Comparison of ENCODE assay signal across 27 mouse cellular contexts in the genomic region with DNA sequence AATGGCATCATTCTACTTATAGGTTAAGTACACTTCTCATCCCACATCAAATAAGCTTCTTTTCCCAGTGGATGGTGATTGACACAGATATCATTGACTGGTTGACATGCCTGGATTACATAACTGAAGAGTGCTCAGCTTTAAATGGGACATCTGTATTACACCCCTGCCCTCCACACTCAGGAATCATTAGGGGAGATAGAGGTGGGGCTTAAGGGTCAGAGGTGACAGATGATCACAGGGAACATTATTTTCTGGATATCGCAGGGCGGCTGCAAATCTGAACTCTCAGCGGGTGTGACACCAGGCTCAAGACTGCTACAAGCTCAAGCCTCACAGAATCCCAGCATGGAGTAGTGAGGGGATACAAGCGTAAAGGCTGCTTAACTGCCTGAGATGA.
A peak's percentile ranks its signal among the peaks of the same experiment; 100 is the strongest.
DNase-seq lines count a peak whose midpoint lies in the region; ATAC-seq and TF ChIP-seq lines count a peak whose summit lies in the region.
"Had no signal": no experiment of that assay in that cellular context is flagged by ENCODE, and none has a peak within 500 bp of the region (broad histone marks: within the 10 kb centered on the region; RNA-seq: fewer than 3 reads in every experiment).

No protein-coding gene starts in this region.

- 55% methylated on average over 4 of the region's 4 CpGs for WGBS in hindbrain, postnatal 0 days
- WGBS in hindbrain, embryonic 16.5 days, result 65% methylated on average over 4 of the region's 4 CpGs

- DNase-seq in embryo, embryonic 10 days (ENCODE audit: low spot score), result peak; percentile 3
- no peak for DNase-seq in embryo, embryonic 9.5 days (ENCODE audit: extremely low spot score)
- peak; percentile 28 for DNase-seq in hindbrain, postnatal 0 days (ENCODE audit: low spot score)
- peak; percentile 53 for DNase-seq in brain, embryonic 14.5 days (ENCODE audit: low read depth)
- peak; percentile 14 for DNase-seq in mesoderm, embryonic 11.5 days (ENCODE audit: low read depth, low spot score)
- DNase-seq in urinary bladder, postnatal 10 days (ENCODE audit: low spot score), result no peak
- DNase-seq: adrenal gland, postnatal 36 days; cerebellum, adult 11 months; cerebellum, postnatal 36 days; gastrocnemius, adult 2 months; heart, postnatal 4 days; kidney, postnatal 25 days; layer of hippocampus, postnatal 36 days; liver, embryonic 13.5 days; lung, postnatal 36 days; right cerebral cortex, adult 18-20 months; right cerebral cortex, postnatal 4 days; thymus, postnatal 25 days had no signal

- H3K4me1 ChIP-seq in hindbrain, postnatal 0 days (ENCODE audit: insufficient read depth, low read length), result no peaks in the 10 kb centered on the region
- H3K4me1 ChIP-seq in hindbrain, embryonic 16.5 days (ENCODE audit: control insufficient read depth, insufficient read depth, low read depth, low read length), result no peaks in the 10 kb centered on the region
- H3K4me1 ChIP-seq: embryonic facial prominence, embryonic 13.5 days; heart, embryonic 15.5 days; liver, embryonic 13.5 days; lung, embryonic 15.5 days; megakaryocyte, embryonic 14.5 days; neural tube, embryonic 13.5 days had no signal

- H3K27me3 ChIP-seq in hindbrain, postnatal 0 days (ENCODE audit: insufficient read depth, low read length), result no peaks in the 10 kb centered on the region
- H3K27me3 ChIP-seq in hindbrain, embryonic 16.5 days (replicated peaks; ENCODE audit: control insufficient read depth, insufficient read depth, low read length), result no peaks in the 10 kb centered on the region
- H3K27me3 ChIP-seq: embryonic facial prominence, embryonic 13.5 days; heart, embryonic 15.5 days; liver, embryonic 13.5 days; lung, embryonic 15.5 days; megakaryocyte, embryonic 14.5 days; neural tube, embryonic 13.5 days had no signal

- no peak overlapping the region for H3K4me3 ChIP-seq in hindbrain, postnatal 0 days (ENCODE audit: low read length)
- H3K4me3 ChIP-seq in hindbrain, embryonic 16.5 days (ENCODE audit: low read length), result no peak overlapping the region
- H3K4me3 ChIP-seq: embryonic facial prominence, embryonic 13.5 days; gastrocnemius, adult 2 months; heart, embryonic 15.5 days; liver, embryonic 13.5 days; lung, embryonic 15.5 days; megakaryocyte, embryonic 14.5 days; myocyte; neural tube, embryonic 13.5 days had no signal

- H3K4me2 ChIP-seq in hindbrain, postnatal 0 days (ENCODE audit: low read depth, low read length), result no peak overlapping the region
- no peak overlapping the region for H3K4me2 ChIP-seq in hindbrain, embryonic 16.5 days (ENCODE audit: low read length)
- H3K4me2 ChIP-seq: embryonic facial prominence, embryonic 13.5 days; heart, embryonic 15.5 days; liver, embryonic 13.5 days; lung, embryonic 15.5 days; neural tube, embryonic 13.5 days had no signal

- no peak for ATAC-seq in hindbrain, postnatal 0 days
- no peak for ATAC-seq in hindbrain, embryonic 16.5 days
- no peak for ATAC-seq in CD4-positive, CD25-positive, alpha-beta regulatory T cell, adult 4 months
- ATAC-seq: intestine, postnatal 0 days had no signal

- H3K9me3 ChIP-seq in hindbrain, postnatal 0 days (ENCODE audit: low read length), result no peaks in the 10 kb centered on the region
- H3K9me3 ChIP-seq in hindbrain, embryonic 16.5 days (ENCODE audit: control insufficient read depth, low read length), result no peaks in the 10 kb centered on the region
- H3K9me3 ChIP-seq: embryonic facial prominence, embryonic 13.5 days; heart, embryonic 15.5 days; liver, embryonic 13.5 days; lung, embryonic 15.5 days; megakaryocyte, embryonic 14.5 days; neural tube, embryonic 13.5 days had no signal

- no peak for TF ChIP-seq CTCF in hindbrain, postnatal 0 days (IDR thresholded peaks at IDR 0.05; ENCODE audit: low read depth)
- no peak for TF ChIP-seq CTCF in brain, embryonic 14.5 days (IDR thresholded peaks at IDR 0.05; ENCODE audit: borderline replicate concordance, extremely low read depth, insufficient read depth, insufficient read length)

- no peak overlapping the region for H3K9ac ChIP-seq in hindbrain, postnatal 0 days (replicated peaks; ENCODE audit: low read length)
- no peak overlapping the region for H3K9ac ChIP-seq in hindbrain, embryonic 16.5 days (ENCODE audit: low read depth, low read length)
- H3K9ac ChIP-seq: embryonic facial prominence, embryonic 13.5 days; heart, embryonic 15.5 days; liver, embryonic 13.5 days; lung, embryonic 15.5 days; neural tube, embryonic 13.5 days had no signal

- no peak for TF ChIP-seq POLR2A in brain, embryonic 14.5 days (IDR thresholded peaks at IDR 0.05; ENCODE audit: borderline replicate concordance, extremely low read depth, insufficient read depth, insufficient read length, poor library complexity, severe bottlenecking)

- H3K27ac ChIP-seq in hindbrain, postnatal 0 days, result no peak overlapping the region
- no peak overlapping the region for H3K27ac ChIP-seq in hindbrain, embryonic 16.5 days (ENCODE audit: low read depth, low read length)
- H3K27ac ChIP-seq: embryonic facial prominence, embryonic 13.5 days; gastrocnemius, adult 2 months; heart, embryonic 15.5 days; liver, embryonic 13.5 days; lung, embryonic 15.5 days; neural tube, embryonic 13.5 days had no signal

- no peaks in the 10 kb centered on the region for H3K36me3 ChIP-seq in hindbrain, postnatal 0 days (ENCODE audit: insufficient read depth, low read length)
- H3K36me3 ChIP-seq in hindbrain, embryonic 16.5 days (ENCODE audit: control insufficient read depth, insufficient read depth, low read length), result no peaks in the 10 kb centered on the region
- H3K36me3 ChIP-seq: embryonic facial prominence, embryonic 13.5 days; heart, embryonic 15.5 days; liver, embryonic 13.5 days; lung, embryonic 15.5 days; neural tube, embryonic 13.5 days had no signal

Comparison
In these comparisons a context has a peak if more than half of its experiments do, and no peak if none do; other contexts are left out.
1. DNase-seq: peak in embryo, embryonic 10 days (single experiment), hindbrain, postnatal 0 days (single experiment), brain, embryonic 14.5 days (single experiment) and mesoderm, embryonic 11.5 days (single experiment); none in embryo, embryonic 9.5 days (single experiment) and urinary bladder, postnatal 10 days (single experiment).